Mouse (Mus musculus) stomach, postnatal 0 days (tissue): ENCODE measurements around the gene Ankrd6.

Source experiments
- CTCF ChIP-seq: IDR thresholded peaks from 2 replicates; pipeline ENCODE4 v1.5.1; 2016; ENCODE audit warnings: antibody characterized with exemption, low read depth, mild to moderate bottlenecking, moderate library complexity
- EP300 ChIP-seq: optimal IDR thresholded peaks from 2 replicates; pipeline ENCODE3; 2016; ENCODE audit warnings: antibody characterized with exemption

DNA sequence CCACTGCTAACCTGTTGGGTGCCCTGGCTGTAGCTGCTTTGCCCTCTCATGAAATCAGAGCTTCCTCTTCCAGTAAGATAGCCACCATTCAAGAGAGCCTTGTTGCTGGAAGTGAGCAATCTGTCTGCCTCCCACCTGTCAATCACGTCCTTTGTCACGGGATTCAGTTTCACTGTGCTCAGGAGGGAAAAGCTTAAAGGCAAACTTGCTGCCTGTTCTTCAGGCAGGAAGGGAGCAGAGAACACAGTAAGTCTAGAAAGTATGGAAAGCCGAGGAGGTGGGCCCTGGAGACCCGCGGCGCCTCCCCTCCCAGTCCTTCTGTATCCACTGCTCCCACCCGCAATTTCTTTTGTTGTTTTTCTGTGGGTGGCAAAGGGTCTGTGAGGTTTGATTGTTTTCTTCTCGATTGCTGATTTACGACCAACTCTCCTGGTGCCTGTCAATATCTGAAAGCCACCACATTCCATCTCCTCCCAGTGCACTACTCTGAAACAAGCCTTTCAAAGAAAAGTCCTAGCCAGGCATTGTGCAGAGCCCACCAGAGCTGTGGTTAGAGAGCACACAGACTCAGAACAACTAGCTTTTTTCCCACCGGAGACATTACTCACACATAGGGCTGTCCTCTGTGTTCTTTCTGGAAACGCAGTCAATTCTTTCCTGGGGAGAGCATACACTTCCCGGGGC is 87.1 kb downstream of the Ankrd6 start:
- no peak for TF ChIP-seq CTCF
- no peak for TF ChIP-seq EP300
